Comparison of ENCODE assay signal across 11 mouse cellular contexts in the genomic region with DNA sequence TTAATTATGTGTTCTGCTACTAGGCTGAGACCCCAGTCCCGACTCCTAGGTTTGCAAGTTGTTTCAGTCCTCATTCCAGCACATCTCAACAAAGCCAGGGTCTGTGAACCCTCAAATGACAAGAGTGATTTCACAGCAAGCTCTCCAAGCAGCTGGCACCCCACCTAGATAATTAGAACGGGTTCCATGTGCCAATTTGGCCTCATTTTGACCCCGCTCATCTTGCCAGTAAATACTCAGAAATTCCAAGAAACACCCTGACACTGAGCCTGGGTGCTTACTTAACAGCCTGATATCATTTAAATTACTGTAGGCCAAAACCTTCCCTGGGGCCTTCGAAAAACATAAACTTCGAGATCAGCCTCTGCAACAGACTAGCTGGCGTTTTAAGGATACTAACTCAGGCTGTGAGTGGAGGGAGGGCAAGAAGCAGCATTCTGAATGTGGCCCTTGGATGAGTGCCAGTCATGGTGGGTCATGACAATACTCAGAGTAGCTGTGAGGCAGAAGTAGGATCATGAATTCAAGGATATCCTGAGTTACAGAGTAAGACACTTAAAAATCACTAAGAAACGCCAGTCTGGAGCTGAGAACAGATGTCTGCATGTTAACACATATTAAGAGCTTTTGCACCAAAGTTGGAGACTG. TPM values are rescaled to one million over a fixed set of nuclear protein-coding genes. Genes with fewer than 3 reads are reported as not detected.
DNase-seq lines count a peak whose midpoint lies in the region; ATAC-seq and TF ChIP-seq lines count a peak whose summit lies in the region.
"Had no signal": no experiment of that assay in that cellular context is flagged by ENCODE, and none has a peak within 500 bp of the region (broad histone marks: within the 10 kb centered on the region; RNA-seq: fewer than 3 reads in every experiment).

No protein-coding gene starts in this region.

- peaks cover 28% of the 10 kb centered on the region for H3K36me3 ChIP-seq in forebrain, embryonic 14.5 days (ENCODE audit: control insufficient read depth, insufficient read depth, low read length)
- H3K36me3 ChIP-seq in forebrain, embryonic 10.5 days (replicated peaks): peaks cover 35% of the 10 kb centered on the region
- H3K36me3 ChIP-seq in kidney, adult 2 months (ENCODE audit: control insufficient read depth, insufficient read depth, low read length): no peaks in the 10 kb centered on the region

- TF ChIP-seq POLR2A in kidney, adult 2 months (IDR thresholded peaks at IDR 0.05; ENCODE audit: low read depth, low read length): no peak

- ATAC-seq in forebrain, embryonic 14.5 days: no peak

- H3K9ac ChIP-seq in forebrain, embryonic 14.5 days (ENCODE audit: low read length): no peak overlapping the region
- H3K9ac ChIP-seq: liver, embryonic 14.5 days had no signal

- no peaks in the 10 kb centered on the region for H3K27me3 ChIP-seq in forebrain, embryonic 14.5 days (replicated peaks; ENCODE audit: control insufficient read depth, insufficient read depth, low read length)
- H3K27me3 ChIP-seq in forebrain, embryonic 10.5 days (ENCODE audit: poor library complexity, severe bottlenecking): no peaks in the 10 kb centered on the region
- H3K27me3 ChIP-seq in kidney, adult 2 months (replicated peaks; ENCODE audit: control insufficient read depth, insufficient read depth, low read length): no peaks in the 10 kb centered on the region

- no peak overlapping the region for H3K4me3 ChIP-seq in forebrain, embryonic 14.5 days (ENCODE audit: low read depth, low read length)
- no peak overlapping the region for H3K4me3 ChIP-seq in forebrain, embryonic 10.5 days
- no peak overlapping the region for H3K4me3 ChIP-seq in kidney, adult 2 months (ENCODE audit: insufficient read depth, low read depth, low read length)
- H3K4me3 ChIP-seq: erythroblast, embryonic 14.5 days had no signal

- 42% methylated on average over 7 of the region's 7 CpGs for WGBS in forebrain, embryonic 14.5 days
- 76% methylated on average over 7 of the region's 7 CpGs for WGBS in forebrain, embryonic 10.5 days
- 50% methylated on average over 7 of the region's 7 CpGs for WGBS in kidney, adult 2 months

- no peaks in the 10 kb centered on the region for H3K9me3 ChIP-seq in forebrain, embryonic 14.5 days (replicated peaks; ENCODE audit: control insufficient read depth, low read length)
- H3K9me3 ChIP-seq in forebrain, embryonic 10.5 days: no peaks in the 10 kb centered on the region

- H3K4me1 ChIP-seq in forebrain, embryonic 14.5 days (ENCODE audit: control insufficient read depth, insufficient read depth, low read length): peaks cover 13% of the 10 kb centered on the region
- H3K4me1 ChIP-seq in forebrain, embryonic 10.5 days: peaks cover 44% of the 10 kb centered on the region
- peaks cover 8% of the 10 kb centered on the region for H3K4me1 ChIP-seq in kidney, adult 2 months (ENCODE audit: control insufficient read depth, insufficient read depth, low read length)

- peak; percentile 28 for DNase-seq in forebrain, embryonic 14.5 days (ENCODE audit: low spot score)
- no peak for DNase-seq in forebrain, embryonic 10.5 days (ENCODE audit: extremely low spot score, low spot score)
- peak; percentile 34 for DNase-seq in kidney, adult 2 months
- no peak for DNase-seq in kidney, adult 18-20 months
- DNase-seq in MN1 (ENCODE audit: low spot score): peak; percentile 16
- DNase-seq in heart, postnatal 4 days: peak; percentile 47
- no peak for DNase-seq in spleen, adult 18-20 months
- DNase-seq in right cerebral cortex, postnatal 36 days (ENCODE audit: low spot score in 2 of 2): no peak
- DNase-seq: cerebellum, postnatal 25 days had no signal

- no peak overlapping the region for H3K27ac ChIP-seq in forebrain, embryonic 14.5 days (ENCODE audit: low read depth, low read length)
- no peak overlapping the region for H3K27ac ChIP-seq in forebrain, embryonic 10.5 days
- H3K27ac ChIP-seq in kidney, adult 2 months (ENCODE audit: insufficient read depth, low read depth, low read length): no peak overlapping the region
- H3K27ac ChIP-seq: liver, embryonic 14.5 days had no signal

- TF ChIP-seq CTCF in kidney, adult 2 months (conservative IDR thresholded peaks at IDR 0.05; ENCODE audit: insufficient read depth, insufficient read length, low read depth, low read length): no peak

- H3K4me2 ChIP-seq in forebrain, embryonic 14.5 days (ENCODE audit: low read length): no peak overlapping the region

RNA-seq across cellular contexts. Expression of gene Sidt2, which starts 3.1 kb away (rescaled TPM):
- 24.5 and 30.9 TPM in 2 replicates for polyA plus RNA-seq in forebrain, embryonic 14.5 days (2014; fragmentation: Nextera tagmentation; extraction: Ambion mirVana)
- polyA plus RNA-seq in forebrain, embryonic 10.5 days (2016; fragmentation: Nextera tagmentation; extraction: Ambion mirVana): 23.8 and 24.6 TPM in 2 replicates
- 345 and 570 TPM in 2 replicates for polyA plus RNA-seq in kidney, adult 2 months (2012; rRNA removed)
- 10 to 100 TPM; 57.1 to 67.0 TPM for total RNA-seq in heart, postnatal 4 days (2021)

RNA-seq across cellular contexts. Expression of gene Tagln, which starts 22.3 kb away (rescaled TPM):
- polyA plus RNA-seq in forebrain, embryonic 14.5 days (2014; fragmentation: Nextera tagmentation; extraction: Ambion mirVana): 4.2 and 5.3 TPM in 2 replicates
- polyA plus RNA-seq in forebrain, embryonic 10.5 days (2016; fragmentation: Nextera tagmentation; extraction: Ambion mirVana): 18.6 and 20.7 TPM in 2 replicates
- polyA plus RNA-seq in kidney, adult 2 months (2012; rRNA removed): 50.3 and 93.5 TPM in 2 replicates
- 100 to 1,000 TPM; 111 to 124 TPM for total RNA-seq in heart, postnatal 4 days (2021)
- polyA plus RNA-seq: erythroblast, embryonic 14.5 days had no signal

RNA-seq across cellular contexts. Expression of gene Rnf214, which starts 51.4 kb away (rescaled TPM):
- polyA plus RNA-seq in forebrain, embryonic 14.5 days (2014; fragmentation: Nextera tagmentation; extraction: Ambion mirVana): 70.2 and 91.1 TPM in 2 replicates
- polyA plus RNA-seq in forebrain, embryonic 10.5 days (2016; fragmentation: Nextera tagmentation; extraction: Ambion mirVana): 57.9 and 65.5 TPM in 2 replicates
- 17.0 and 20.7 TPM in 2 replicates for polyA plus RNA-seq in kidney, adult 2 months (2012; rRNA removed)
- total RNA-seq in heart, postnatal 4 days (2021): 10 to 100 TPM; 36.3 to 39.4 TPM

RNA-seq across cellular contexts. Expression of gene Pcsk7, which starts 51.9 kb away (rescaled TPM):
- 13.6 and 16.2 TPM in 2 replicates for polyA plus RNA-seq in forebrain, embryonic 14.5 days (2014; fragmentation: Nextera tagmentation; extraction: Ambion mirVana)
- polyA plus RNA-seq in forebrain, embryonic 10.5 days (2016; fragmentation: Nextera tagmentation; extraction: Ambion mirVana): 17.8 TPM in 2 replicates
- 32.0 and 53.8 TPM in 2 replicates for polyA plus RNA-seq in kidney, adult 2 months (2012; rRNA removed)
- 10 to 100 TPM; 20.6 to 25.2 TPM for total RNA-seq in heart, postnatal 4 days (2021)

RNA-seq across cellular contexts. Expression of gene Pafah1b2, which starts 54.3 kb away (rescaled TPM):
- polyA plus RNA-seq in forebrain, embryonic 14.5 days (2014; fragmentation: Nextera tagmentation; extraction: Ambion mirVana): 314 and 359 TPM in 2 replicates
- polyA plus RNA-seq in forebrain, embryonic 10.5 days (2016; fragmentation: Nextera tagmentation; extraction: Ambion mirVana): 279 and 288 TPM in 2 replicates
- polyA plus RNA-seq in kidney, adult 2 months (2012; rRNA removed): 17.6 and 21.1 TPM in 2 replicates
- 100 to 1,000 TPM; 104 TPM for total RNA-seq in heart, postnatal 4 days (2021)

Comparison
In these comparisons a context has a peak if more than half of its experiments do, and no peak if none do; other contexts are left out.
1. DNase-seq: peak in forebrain, embryonic 14.5 days (single experiment), kidney, adult 2 months (single experiment), MN1 (single experiment) and heart, postnatal 4 days (single experiment); none in forebrain, embryonic 10.5 days (single experiment), kidney, adult 18-20 months (single experiment), spleen, adult 18-20 months (0 of 2) and right cerebral cortex, postnatal 36 days (0 of 2).
2. RNA of gene Sidt2, which starts 3.1 kb away (polyA plus RNA-seq): 345 to 570 TPM in kidney, adult 2 months; 24.5 to 30.9 TPM in forebrain, embryonic 14.5 days and 23.8 to 24.6 TPM in forebrain, embryonic 10.5 days; every median in the first group is over 10 times any median in the second.